Mouse (Mus musculus): Measurements from ENCODE around the gene Hoxd3.

DNA sequence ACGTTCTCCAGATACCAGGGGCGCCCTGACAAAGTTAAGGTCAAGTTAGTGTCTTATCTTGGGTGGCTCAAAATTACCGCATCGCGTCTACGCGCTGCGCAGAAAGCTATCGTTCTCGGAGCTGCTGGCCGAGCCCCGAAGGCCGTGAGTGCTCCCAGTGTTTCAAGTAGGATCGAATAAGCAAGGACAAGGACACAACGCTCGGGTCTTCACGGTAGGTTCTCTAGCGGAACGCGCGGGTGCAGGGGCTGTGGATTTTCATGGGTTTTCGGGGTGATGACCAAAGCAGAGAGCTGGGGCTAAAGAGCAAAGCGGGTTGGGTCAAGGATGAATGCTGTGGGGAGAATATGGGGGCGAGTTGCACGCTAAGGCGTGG lies 32.1 kb upstream of the Hoxd3 start:
- TF ChIP-seq CTCF (IDR thresholded peaks at IDR 0.05; ENCODE audit: low read depth) (no peak), EP300 (optimal IDR thresholded peaks at IDR 0.05) (no peak)

Measured in stomach, postnatal 0 days (tissue).